In the genomic region with DNA sequence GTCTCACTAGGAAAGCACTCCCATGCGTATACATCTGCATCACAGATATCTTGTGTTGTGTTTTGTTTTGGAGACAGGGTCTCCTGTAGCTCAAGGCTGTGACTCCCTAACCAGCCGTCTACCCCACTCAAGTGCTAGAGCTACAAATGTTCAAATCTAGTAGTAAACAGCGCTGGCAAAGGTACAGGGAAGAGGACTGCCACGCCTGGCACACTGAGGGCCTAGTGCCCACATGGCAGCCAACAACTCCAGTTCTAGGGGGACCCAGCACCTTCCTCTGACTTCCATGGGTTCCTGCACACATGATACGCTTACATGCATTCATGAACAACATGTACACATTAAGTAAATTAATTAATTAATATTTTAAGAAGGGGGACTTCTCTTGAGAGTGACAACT, we compare ENCODE assay signal across 14 mouse cellular contexts. TPM values are rescaled to one million over a fixed set of nuclear protein-coding genes. Genes with fewer than 3 reads are reported as not detected.
"Had no signal": no experiment of that assay in that cellular context is flagged by ENCODE, and none has a peak within 500 bp of the region (broad histone marks: within the 10 kb centered on the region; RNA-seq: fewer than 3 reads in every experiment).

No protein-coding gene starts in this region.

- DNase-seq: lung, adult 18-20 months; lung, embryonic 14.5 days; lung, postnatal 10 days; midbrain, embryonic 14.5 days; retina, postnatal 1 day; right cerebral cortex, adult 18-20 months; right cerebral cortex, postnatal 25 days; right cerebral cortex, postnatal 4 days; spleen, adult 18-20 months; thymus, adult 18-20 months; thymus, postnatal 14 days; thymus, postnatal 36 days had no signal

RNA-seq across cellular contexts. Expression of gene Rhov, which starts 21.2 kb away (rescaled TPM):
- total RNA-seq: megakaryocyte-erythroid progenitor cell, adult 5-6 weeks had no signal

RNA-seq across cellular contexts. Expression of gene Dll4, which starts 33.3 kb away (rescaled TPM):
- total RNA-seq: megakaryocyte-erythroid progenitor cell, adult 5-6 weeks had no signal

RNA-seq across cellular contexts. Expression of gene Spint1, which starts 55.1 kb away (rescaled TPM):
- total RNA-seq: megakaryocyte, adult 5-6 weeks; megakaryocyte-erythroid progenitor cell, adult 5-6 weeks had no signal

RNA-seq across cellular contexts. Expression of gene Chac1, which starts 58.7 kb away (rescaled TPM):
- total RNA-seq: megakaryocyte-erythroid progenitor cell, adult 5-6 weeks had no signal
